In genomic region chr13:73879824-73880223, GRCm38 (mm10) we compare ENCODE assay signal across 8 mouse cellular contexts. TPM values are rescaled to one million over a fixed set of nuclear protein-coding genes. Genes with fewer than 3 reads are reported as not detected.
DNase-seq lines count a peak whose midpoint lies in the region; ATAC-seq lines count a peak whose summit lies in the region.

No protein-coding gene starts in this region.

- no peak overlapping the region for H3K4me3 ChIP-seq in limb, embryonic 11.5 days (ENCODE audit: low read depth, low read length)
- no peak overlapping the region for H3K4me3 ChIP-seq in limb, embryonic 10.5 days
- H3K4me3 ChIP-seq in midbrain, embryonic 11.5 days (ENCODE audit: low read depth, low read length): no peak overlapping the region

- no peaks in the 10 kb centered on the region for H3K36me3 ChIP-seq in limb, embryonic 11.5 days (ENCODE audit: control insufficient read depth, insufficient read depth, low read length)
- H3K36me3 ChIP-seq in limb, embryonic 10.5 days: no peaks in the 10 kb centered on the region
- H3K36me3 ChIP-seq in midbrain, embryonic 11.5 days (ENCODE audit: control insufficient read depth, insufficient read depth, low read length): no peaks in the 10 kb centered on the region

- H3K27ac ChIP-seq in limb, embryonic 11.5 days (replicated peaks; ENCODE audit: low read depth, low read length): no peak overlapping the region
- no peak overlapping the region for H3K27ac ChIP-seq in limb, embryonic 10.5 days
- H3K27ac ChIP-seq in midbrain, embryonic 11.5 days (ENCODE audit: low read depth, low read length): no peak overlapping the region

- no peaks in the 10 kb centered on the region for H3K9me3 ChIP-seq in limb, embryonic 11.5 days (ENCODE audit: control insufficient read depth, low read length)
- H3K9me3 ChIP-seq in limb, embryonic 10.5 days (replicated peaks): no peaks in the 10 kb centered on the region
- H3K9me3 ChIP-seq in midbrain, embryonic 11.5 days (ENCODE audit: control insufficient read depth, low read length): no peaks in the 10 kb centered on the region

- WGBS in limb, embryonic 11.5 days: 81% methylated on average over 5 of the region's 5 CpGs
- whole genome bisulfite sequencing in limb, embryonic 10.5 days: 83% methylated on average over 5 of the region's 5 CpGs
- WGBS in midbrain, embryonic 11.5 days: 86% methylated on average over 5 of the region's 5 CpGs

- no peak overlapping the region for H3K4me2 ChIP-seq in limb, embryonic 11.5 days (ENCODE audit: low read depth, severe bottlenecking)
- no peak overlapping the region for H3K4me2 ChIP-seq in midbrain, embryonic 11.5 days

- no peak for ATAC-seq in limb, embryonic 11.5 days (ENCODE audit: insufficient number of reproducible peaks, low FRiP score, low TSS enrichment, low read depth)
- no peak for ATAC-seq in midbrain, embryonic 11.5 days (ENCODE audit: low FRiP score)

- H3K9ac ChIP-seq in limb, embryonic 11.5 days (ENCODE audit: low read length): no peak overlapping the region
- H3K9ac ChIP-seq in midbrain, embryonic 11.5 days (ENCODE audit: low read length): no peak overlapping the region

- H3K4me1 ChIP-seq in limb, embryonic 11.5 days (ENCODE audit: control insufficient read depth, insufficient read depth, low read length): no peaks in the 10 kb centered on the region
- peaks cover 8% of the 10 kb centered on the region for H3K4me1 ChIP-seq in limb, embryonic 10.5 days
- no peaks in the 10 kb centered on the region for H3K4me1 ChIP-seq in midbrain, embryonic 11.5 days (ENCODE audit: control insufficient read depth, insufficient read depth, low read length)

- DNase-seq in cerebellum, adult 9-10 months: peak; percentile 7
- no peak for DNase-seq in cerebellum, adult 11-12 months
- peak; percentile 41 for DNase-seq in limb, embryonic 11.5 days (ENCODE audit: low spot score)
- DNase-seq in limb, embryonic 10.5 days (ENCODE audit: low spot score): no peak
- peak; percentile 76 for DNase-seq in adrenal gland, postnatal 14 days
- peak; percentile 72 for DNase-seq in kidney, postnatal 10 days
- DNase-seq in retina, embryonic 14.5 days (ENCODE audit: low spot score): peak; percentile 44
- DNase-seq in midbrain, embryonic 11.5 days (ENCODE audit: low spot score, missing footprints): no peak

- H3K27me3 ChIP-seq in limb, embryonic 11.5 days (ENCODE audit: control insufficient read depth, insufficient read depth, low read length): no peaks in the 10 kb centered on the region
- no peaks in the 10 kb centered on the region for H3K27me3 ChIP-seq in limb, embryonic 10.5 days (ENCODE audit: low read depth, poor library complexity, severe bottlenecking)
- no peaks in the 10 kb centered on the region for H3K27me3 ChIP-seq in midbrain, embryonic 11.5 days (ENCODE audit: control insufficient read depth, insufficient read depth, low read length)

RNA-seq across cellular contexts. Expression of gene Nkd2, which starts 32.4 kb away (rescaled TPM):
- polyA plus RNA-seq in limb, embryonic 11.5 days (2014; fragmentation: Nextera tagmentation; extraction: Ambion mirVana): 49.9 and 55.9 TPM in 2 replicates
- polyA plus RNA-seq in limb, embryonic 10.5 days (2016; fragmentation: Nextera tagmentation; extraction: Ambion mirVana): 43.2 and 57.4 TPM in 2 replicates
- total RNA-seq in adrenal gland, postnatal 14 days (2021): 1.9 and 2.7 TPM in 2 replicates
- 8.4 and 9.8 TPM in 2 replicates for polyA plus RNA-seq in midbrain, embryonic 11.5 days (2014; fragmentation: Nextera tagmentation; extraction: Ambion mirVana)

RNA-seq across cellular contexts. Expression of gene Trip13, which starts 57.8 kb away (rescaled TPM):
- polyA plus RNA-seq in limb, embryonic 11.5 days (2014; fragmentation: Nextera tagmentation; extraction: Ambion mirVana): 73.4 and 73.5 TPM in 2 replicates
- 80.2 and 81.1 TPM in 2 replicates for polyA plus RNA-seq in limb, embryonic 10.5 days (2016; fragmentation: Nextera tagmentation; extraction: Ambion mirVana)
- total RNA-seq in adrenal gland, postnatal 14 days (2021): 2.6 and 4.6 TPM in 2 replicates
- polyA plus RNA-seq in midbrain, embryonic 11.5 days (2014; fragmentation: Nextera tagmentation; extraction: Ambion mirVana): 53.4 and 57.1 TPM in 2 replicates

RNA-seq across cellular contexts. Expression of gene Brd9, which starts 57.8 kb away (rescaled TPM):
- 60.0 and 66.8 TPM in 2 replicates for polyA plus RNA-seq in limb, embryonic 11.5 days (2014; fragmentation: Nextera tagmentation; extraction: Ambion mirVana)
- 42.8 and 55.3 TPM in 2 replicates for polyA plus RNA-seq in limb, embryonic 10.5 days (2016; fragmentation: Nextera tagmentation; extraction: Ambion mirVana)
- total RNA-seq in adrenal gland, postnatal 14 days (2021): 28.5 and 31.8 TPM in 2 replicates
- polyA plus RNA-seq in midbrain, embryonic 11.5 days (2014; fragmentation: Nextera tagmentation; extraction: Ambion mirVana): 76.7 and 84.8 TPM in 2 replicates

Comparison
In these comparisons a context has a peak if more than half of its experiments do, and no peak if none do; other contexts are left out.
1. DNase-seq: peak in cerebellum, adult 9-10 months (single experiment), limb, embryonic 11.5 days (single experiment), adrenal gland, postnatal 14 days (single experiment), kidney, postnatal 10 days (single experiment) and retina, embryonic 14.5 days (single experiment); none in cerebellum, adult 11-12 months (single experiment), limb, embryonic 10.5 days (single experiment) and midbrain, embryonic 11.5 days (single experiment).